Mouse (Mus musculus): ENCODE measurements around the gene Cic.

Gene Cic

DNA sequence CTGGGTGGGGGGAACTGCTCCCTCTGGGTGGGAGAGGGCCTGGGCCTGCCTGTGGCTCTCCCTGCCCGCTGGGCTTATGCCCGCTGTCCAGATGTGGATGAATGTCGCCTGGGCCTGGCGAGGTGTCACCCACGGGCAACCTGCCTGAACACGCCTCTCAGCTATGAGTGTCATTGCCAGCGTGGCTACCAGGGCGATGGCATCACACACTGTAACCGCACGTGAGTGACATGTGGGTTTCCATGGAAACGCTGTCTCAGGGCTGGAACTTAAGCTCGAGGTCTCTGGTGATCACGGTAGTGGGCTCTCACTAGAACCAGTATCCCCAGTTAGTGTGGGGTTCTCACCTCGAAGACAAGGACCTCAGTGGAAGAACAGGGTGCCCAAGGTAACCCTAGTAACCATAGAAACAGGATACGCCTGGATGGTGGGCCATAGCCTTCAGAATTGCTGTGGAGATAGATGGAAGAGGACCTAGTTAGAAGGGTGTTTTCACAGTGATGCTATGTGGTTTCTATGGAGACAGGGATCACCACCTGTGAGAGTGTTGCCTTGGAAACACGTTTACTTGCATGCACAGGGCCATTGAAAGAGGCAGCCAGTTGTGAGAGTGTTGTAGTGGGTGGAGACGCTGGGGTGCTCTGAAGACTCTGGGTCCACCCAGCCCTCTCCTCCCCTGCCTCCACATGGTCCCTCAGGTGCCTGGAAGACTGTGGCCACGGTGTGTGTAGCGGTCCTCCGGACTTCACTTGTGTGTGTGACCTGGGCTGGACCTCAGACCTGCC is 73.7 kb downstream of the Cic start:
- in situ Hi-C loops (cut with MboI), result no loop called here

All from mature B cell (primary cell).